Mouse (Mus musculus) urinary bladder, postnatal 25 days (tissue): Measurements from ENCODE around the gene Eya2.

Experiments
- DNase-seq: peaks from one replicate; pipeline ENCODE4 v3.0.0; 2022; ENCODE audit warnings: low spot score

Eya2 gene

DNA sequence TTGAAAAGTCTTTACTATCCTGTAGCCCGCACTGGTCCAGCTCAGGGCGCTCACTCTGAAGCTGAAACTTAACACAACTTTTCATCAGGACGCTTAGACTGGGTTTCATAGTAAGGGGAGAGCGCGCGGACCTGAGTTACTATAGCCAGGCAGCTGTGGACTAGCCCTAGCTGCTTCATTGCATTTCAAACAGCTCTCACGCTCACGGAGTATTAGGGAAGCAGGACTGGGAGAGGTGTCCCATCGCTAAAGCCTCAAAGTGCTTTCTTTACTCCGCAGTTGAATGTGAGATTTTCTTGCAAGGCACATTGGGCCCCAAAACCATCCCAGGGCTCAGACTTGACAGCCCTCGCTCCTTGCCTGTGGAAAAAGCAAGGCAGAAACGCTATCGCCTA is 841 bp downstream of the Eya2 start:
- no peak for DNase-seq

GRCm38 (mm10) chr2:165596141-165596540 is 1.3 kb downstream of the Eya2 start:
- no peak for DNase-seq

DNA sequence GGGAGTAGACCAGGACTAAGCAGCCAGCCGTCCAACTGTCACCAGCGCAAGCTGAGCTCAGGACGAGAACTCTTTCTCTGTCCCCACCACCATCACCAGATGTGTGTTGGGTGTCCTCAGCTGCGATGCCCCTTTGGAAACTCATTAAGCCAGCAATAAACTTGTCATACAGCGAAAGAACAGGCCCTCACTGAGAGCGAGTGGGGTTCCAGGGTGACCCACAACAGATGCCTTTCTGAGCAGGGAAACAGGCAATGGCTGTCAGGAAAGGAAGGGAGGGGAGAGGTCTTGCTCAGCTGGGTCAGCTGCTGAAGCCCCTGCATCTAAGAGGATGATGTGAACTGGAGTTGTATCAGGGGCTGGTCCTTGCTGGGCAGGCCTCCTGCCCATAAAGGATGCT is 2.7 kb downstream of the Eya2 start:
- no peak for DNase-seq

- no peak for DNase-seq
Observed at GRCm38 (mm10) chr2:165598139-165598538, 3.3 kb downstream of the Eya2 start.

GRCm38 (mm10) chr2:165599566-165599965 is 4.7 kb downstream of the Eya2 start:
- DNase-seq, result no peak

DNA sequence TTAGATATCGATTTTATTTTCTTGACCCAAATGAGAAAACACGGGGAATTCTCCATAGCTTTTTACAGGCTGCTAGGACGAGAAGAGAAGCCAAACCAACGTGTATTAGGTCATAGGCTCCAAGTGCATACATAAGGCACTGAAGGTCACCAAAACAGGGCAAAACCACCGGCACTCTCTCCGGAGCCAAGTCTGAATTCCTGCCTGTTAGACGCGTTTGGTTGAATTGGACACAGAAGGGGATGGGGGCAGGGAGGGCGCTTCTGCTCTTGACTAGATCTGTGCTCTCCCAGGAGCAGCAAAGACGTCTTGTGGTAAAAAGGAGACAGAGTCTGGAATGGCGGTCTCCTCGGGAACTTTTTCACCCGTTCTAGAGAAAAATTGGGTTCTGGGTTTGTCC is 6.1 kb downstream of the Eya2 start:
- no peak for DNase-seq

DNA sequence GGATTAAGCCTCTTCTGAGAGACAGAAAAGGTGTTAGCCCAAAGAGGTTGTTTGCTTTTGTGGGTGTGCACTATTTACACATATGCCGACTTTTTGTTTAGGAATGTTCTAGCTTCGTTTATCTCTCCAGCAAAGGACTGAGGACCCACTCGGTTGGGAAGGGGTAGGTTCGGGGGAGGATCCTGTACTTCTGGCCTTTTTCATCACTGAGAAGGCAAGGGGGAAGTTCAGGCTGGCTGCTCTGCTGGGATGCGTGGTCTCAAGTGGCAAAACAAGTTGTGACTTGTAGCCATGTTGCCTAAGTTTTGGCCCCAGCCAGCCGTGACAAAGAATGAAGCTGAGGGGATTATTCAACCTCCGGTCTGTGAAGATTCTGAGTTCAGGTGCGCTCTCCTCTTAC is 6.8 kb downstream of the Eya2 start:
- DNase-seq, result no peak

- no peak for DNase-seq
Observed at GRCm38 (mm10) chr2:165603775-165604174, 8.9 kb downstream of the Eya2 start.

GRCm38 (mm10) chr2:165611551-165612253 is 16.9 kb downstream of the Eya2 start:
- no peak for DNase-seq

DNA sequence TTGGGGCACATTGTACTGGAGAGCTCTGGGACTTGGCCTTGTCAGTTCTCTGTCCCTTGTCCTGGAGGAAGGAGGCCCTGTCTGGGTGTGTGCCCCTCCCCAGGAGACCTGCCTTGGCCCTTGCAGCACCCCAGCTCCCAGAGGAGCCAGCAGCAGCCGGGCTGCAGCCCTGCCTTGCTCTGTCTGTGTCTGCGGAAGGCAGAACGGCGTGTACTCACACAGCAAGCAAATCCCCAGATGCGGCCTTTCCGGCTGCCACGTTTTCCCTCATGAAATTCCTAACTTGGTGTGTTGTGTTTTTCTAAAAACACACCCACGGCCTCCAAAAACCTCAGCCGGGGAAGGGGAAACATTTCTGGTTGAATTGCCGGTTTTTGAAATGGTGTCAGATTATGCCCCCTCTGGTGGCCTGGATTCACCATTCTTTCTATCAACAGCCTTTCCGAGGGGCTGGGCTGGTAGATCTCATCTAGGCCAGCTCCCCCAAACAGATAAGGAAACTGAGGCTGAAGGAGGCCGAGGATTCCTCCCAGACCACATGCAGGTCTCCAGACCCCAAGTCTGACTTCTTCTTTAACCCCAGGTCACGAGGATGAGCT is 19.0 kb downstream of the Eya2 start:
- no peak for DNase-seq

GRCm38 (mm10) chr2:165621488-165621887 is 26.7 kb downstream of the Eya2 start:
- DNase-seq, result no peak

- DNase-seq, result no peak
Observed at GRCm38 (mm10) chr2:165622596-165622995, 27.8 kb downstream of the Eya2 start.

GRCm38 (mm10) chr2:165626826-165627225 is 32.0 kb downstream of the Eya2 start:
- no peak for DNase-seq

- DNase-seq, result no peak
Observed at GRCm38 (mm10) chr2:165627974-165628373, 33.1 kb downstream of the Eya2 start.

GRCm38 (mm10) chr2:165629900-165630299 is 35.1 kb downstream of the Eya2 start:
- no peak for DNase-seq

GRCm38 (mm10) chr2:165633011-165633785 is 38.4 kb downstream of the Eya2 start:
- no peak for DNase-seq

DNA sequence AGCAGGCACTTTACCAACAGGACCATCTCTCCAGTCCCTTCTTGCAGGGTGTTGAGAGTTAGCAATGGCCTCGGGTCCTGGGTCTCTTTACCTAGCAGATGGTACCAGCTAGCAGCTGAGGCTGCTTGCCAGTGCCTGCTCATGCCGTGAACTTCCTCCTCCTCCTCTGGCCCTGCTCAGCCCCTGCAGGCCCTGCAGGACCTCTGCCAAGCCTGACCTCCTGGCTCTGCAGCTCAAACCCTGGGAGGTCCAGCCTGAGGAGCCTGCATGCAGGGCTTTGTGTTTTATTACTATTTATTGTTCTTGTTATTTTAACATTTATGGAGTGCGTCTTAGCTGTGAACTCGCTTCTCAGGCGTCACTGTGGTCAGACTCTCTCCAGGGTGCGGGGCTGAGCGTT is 39.6 kb downstream of the Eya2 start:
- DNase-seq, result no peak

DNA sequence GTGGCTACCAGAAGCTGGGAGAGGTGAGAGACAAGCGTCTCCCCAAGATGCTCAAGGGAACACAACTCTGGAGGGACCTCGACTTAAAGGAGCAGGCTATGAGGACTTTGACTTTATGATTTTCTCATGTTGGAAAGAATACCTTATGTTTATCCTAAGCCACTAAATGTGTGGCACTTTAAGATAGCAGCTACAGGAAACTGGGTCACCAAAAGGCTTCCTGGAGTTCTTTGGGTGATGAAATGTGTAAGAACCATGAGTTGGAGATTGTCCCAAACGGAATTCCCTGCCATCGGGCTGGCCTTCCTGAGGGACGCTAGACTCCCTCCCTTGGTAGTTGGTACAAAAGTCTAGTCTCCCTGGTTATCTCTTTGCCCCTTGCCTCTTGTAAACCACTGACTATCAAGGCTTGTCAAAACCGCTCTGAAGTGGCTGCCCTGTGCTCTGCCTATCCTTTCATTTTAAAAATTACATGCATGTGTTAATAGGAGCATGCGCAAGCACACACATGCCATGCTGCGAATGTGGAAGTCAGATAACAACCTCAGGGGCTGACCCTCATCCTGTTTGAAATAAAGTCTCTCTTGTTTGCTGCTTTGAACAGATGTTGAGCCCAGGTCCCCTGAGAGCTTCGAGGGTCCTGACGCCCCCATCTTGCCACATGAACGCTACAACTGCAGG is 44.4 kb downstream of the Eya2 start:
- DNase-seq, result no peak

GRCm38 (mm10) chr2:165641909-165642505 is 47.2 kb downstream of the Eya2 start:
- DNase-seq, result no peak

DNA sequence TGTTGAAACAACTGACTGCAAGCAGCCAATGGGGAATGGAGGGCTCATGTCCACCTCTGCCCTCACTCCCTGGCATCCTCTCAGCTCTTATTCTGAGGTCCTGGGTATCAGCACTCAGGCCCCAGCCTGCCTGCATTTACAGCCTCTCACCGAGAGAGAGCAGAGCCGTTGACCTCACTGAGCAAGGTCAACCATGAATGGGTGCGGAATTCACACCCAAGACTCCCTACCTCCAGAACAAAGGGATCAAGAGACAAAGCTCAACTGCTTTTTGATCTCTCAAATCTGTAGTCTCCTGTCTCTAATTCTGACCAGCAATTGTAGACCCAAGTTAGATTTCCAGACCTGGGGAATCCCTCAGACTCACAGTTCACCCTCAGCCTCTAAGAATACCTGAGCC is 48.8 kb downstream of the Eya2 start:
- DNase-seq, result no peak

- no peak for DNase-seq
Observed at GRCm38 (mm10) chr2:165644057-165644456, 49.2 kb downstream of the Eya2 start.

DNA sequence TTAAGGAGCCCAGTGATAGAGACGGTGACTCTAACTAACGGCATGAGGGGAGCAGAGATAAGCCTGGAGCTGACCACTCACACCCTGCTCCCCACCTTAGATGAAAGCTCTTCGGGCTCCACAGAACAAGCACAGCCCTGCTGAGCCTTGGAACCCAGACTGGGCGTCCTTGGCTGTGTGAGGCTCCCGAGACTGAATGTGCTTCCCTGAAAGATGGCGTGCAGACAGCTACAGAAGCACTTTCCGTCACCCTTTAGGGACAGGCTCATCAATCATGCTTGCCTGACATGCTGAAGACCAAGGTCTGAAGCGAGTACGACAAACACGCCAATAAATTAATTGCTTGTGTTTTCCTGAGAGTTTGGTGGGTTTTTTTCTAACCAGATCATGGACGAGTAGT is 56.2 kb downstream of the Eya2 start:
- DNase-seq, result no peak
